Mouse (Mus musculus) testis, adult 2 months (tissue): Measurements from ENCODE around the gene Bcar3. TPM values are rescaled to one million over a fixed set of nuclear protein-coding genes. Genes with fewer than 3 reads are reported as not detected.

Experiments used
- H3K27ac ChIP-seq: fragments of 200-500 bp; 2 replicates; pipeline ENCODE4 v1.5.1; 2012; ENCODE audit warnings: low read depth, low read length; ENCODE audit not compliant: control insufficient read depth, insufficient read depth
- H3K27me3 ChIP-seq: fragments of 200-500 bp; 2 replicates; pipeline ENCODE4 v1.6.1; 2012; ENCODE audit warnings: mild to moderate bottlenecking, low read length, moderate library complexity; ENCODE audit not compliant: control insufficient read depth, insufficient read depth
- H3K36me3 ChIP-seq: fragments of 200-500 bp; 2 replicates; pipeline ENCODE4 v1.6.1; 2012; ENCODE audit warnings: mild to moderate bottlenecking, low read length; ENCODE audit not compliant: control insufficient read depth, insufficient read depth
- H3K4me1 ChIP-seq: fragments of 200-500 bp; 2 replicates; pipeline ENCODE4 v1.6.1; 2012; ENCODE audit warnings: low read length; ENCODE audit not compliant: control insufficient read depth, insufficient read depth
- H3K4me3 ChIP-seq: fragments of 200-500 bp; 2 replicates; pipeline ENCODE4 v1.5.1; 2012; ENCODE audit warnings: low read depth, mild to moderate bottlenecking, low read length, moderate library complexity, mixed read lengths; ENCODE audit not compliant: control insufficient read depth
- CTCF ChIP-seq: fragments of 200-500 bp; IDR thresholded peaks from 2 replicates; pipeline ENCODE4 v1.5.1; 2012; ENCODE audit warnings: low read depth, mild to moderate bottlenecking, inconsistent platforms, low read length, moderate library complexity; ENCODE audit not compliant: control insufficient read depth, insufficient read depth, insufficient replicate concordance
- POLR2A ChIP-seq: fragments of 200-500 bp; IDR thresholded peaks from 2 replicates; pipeline ENCODE4 v1.6.1; 2012; ENCODE audit warnings: low read depth, mild to moderate bottlenecking, inconsistent platforms, low read length, moderate library complexity; ENCODE audit not compliant: control insufficient read depth
- polyA plus RNA-seq: library from polyadenylated mRNA; depleted of rRNA; stranded (reverse); fragments of >200 nt; gene quantifications from 2 replicates; pipeline ENCODE4 v1.2.3, GENCODE M21; 2012

The Bcar3 gene
- polyA plus RNA-seq, 1 experiment: 12.5 TPM

GRCm38 (mm10) chr3:122352801-122353200 lies 58.9 kb downstream of the Bcar3 start:
- no peak overlapping the region for H3K27ac ChIP-seq
- H3K36me3 ChIP-seq: no peaks in the 10 kb centered on the region
- no peak overlapping the region for H3K4me3 ChIP-seq
- TF ChIP-seq POLR2A (no peak), CTCF (no peak)
- no peaks in the 10 kb centered on the region for H3K4me1 ChIP-seq
- no peaks in the 10 kb centered on the region for H3K27me3 ChIP-seq

- no peaks in the 10 kb centered on the region for H3K27me3 ChIP-seq
- H3K36me3 ChIP-seq: no peaks in the 10 kb centered on the region
- no peak overlapping the region for H3K4me3 ChIP-seq
- no peak for TF ChIP-seq CTCF
- no peak for TF ChIP-seq POLR2A
- H3K27ac ChIP-seq: no peak overlapping the region
- H3K4me1 ChIP-seq: no peaks in the 10 kb centered on the region
Observed at GRCm38 (mm10) chr3:122359426-122359825, 65.5 kb downstream of the Bcar3 start.

GRCm38 (mm10) chr3:122359954-122360353 lies 66.0 kb downstream of the Bcar3 start:
- Histone ChIP-seq H3K4me1 (no peaks in the 10 kb centered on the region), H3K36me3 (no peaks in the 10 kb centered on the region), H3K27me3 (no peaks in the 10 kb centered on the region), H3K4me3 (no peak overlapping the region), H3K27ac (no peak overlapping the region)
- TF ChIP-seq CTCF: no peak
- TF ChIP-seq POLR2A: no peak

- H3K27me3 ChIP-seq: no peaks in the 10 kb centered on the region
- H3K4me3 ChIP-seq: no peak overlapping the region
- H3K27ac ChIP-seq: no peak overlapping the region
- TF ChIP-seq CTCF (no peak), POLR2A (no peak)
- H3K4me1 ChIP-seq: no peaks in the 10 kb centered on the region
- no peaks in the 10 kb centered on the region for H3K36me3 ChIP-seq
Observed at GRCm38 (mm10) chr3:122360721-122361138, 66.8 kb downstream of the Bcar3 start.

- no peaks in the 10 kb centered on the region for H3K36me3 ChIP-seq
- TF ChIP-seq CTCF (no peak), POLR2A (no peak)
- H3K27ac ChIP-seq: no peak overlapping the region
- no peaks in the 10 kb centered on the region for H3K4me1 ChIP-seq
- H3K27me3 ChIP-seq: no peaks in the 10 kb centered on the region
- no peak overlapping the region for H3K4me3 ChIP-seq
Observed at GRCm38 (mm10) chr3:122362719-122363118, 68.8 kb downstream of the Bcar3 start.

- no peaks in the 10 kb centered on the region for H3K4me1 ChIP-seq
- H3K27ac ChIP-seq: no peak overlapping the region
- TF ChIP-seq POLR2A (no peak), CTCF (no peak)
- no peaks in the 10 kb centered on the region for H3K36me3 ChIP-seq
- H3K27me3 ChIP-seq: no peaks in the 10 kb centered on the region
- no peak overlapping the region for H3K4me3 ChIP-seq
Observed at GRCm38 (mm10) chr3:122364565-122364964, 70.6 kb downstream of the Bcar3 start.

- H3K4me1 ChIP-seq: no peaks in the 10 kb centered on the region
- no peak overlapping the region for H3K27ac ChIP-seq
Observed at GRCm38 (mm10) chr3:122365326-122365725, 71.4 kb downstream of the Bcar3 start.

More at GRCm38 (mm10) chr3:122365326-122365725, 71.4 kb downstream of the Bcar3 start:
- H3K36me3 ChIP-seq: no peaks in the 10 kb centered on the region
- no peaks in the 10 kb centered on the region for H3K27me3 ChIP-seq
- TF ChIP-seq CTCF (no peak), POLR2A (no peak)
- H3K4me3 ChIP-seq: no peak overlapping the region
